Mouse (Mus musculus): Measurements from ENCODE around the gene Ptprg. TPM values are rescaled to one million over a fixed set of nuclear protein-coding genes. Genes with fewer than 3 reads are reported as not detected.
"Not testable (repeated sequence)": the region's sequence is repeated elsewhere in the genome, so short reads cannot be mapped to it uniquely, and the experiment has no call there.

Ptprg gene
- total and polyA plus RNA-seq, 2 experiments from 2014 or later: 28.5 to 88.7 TPM

DNA sequence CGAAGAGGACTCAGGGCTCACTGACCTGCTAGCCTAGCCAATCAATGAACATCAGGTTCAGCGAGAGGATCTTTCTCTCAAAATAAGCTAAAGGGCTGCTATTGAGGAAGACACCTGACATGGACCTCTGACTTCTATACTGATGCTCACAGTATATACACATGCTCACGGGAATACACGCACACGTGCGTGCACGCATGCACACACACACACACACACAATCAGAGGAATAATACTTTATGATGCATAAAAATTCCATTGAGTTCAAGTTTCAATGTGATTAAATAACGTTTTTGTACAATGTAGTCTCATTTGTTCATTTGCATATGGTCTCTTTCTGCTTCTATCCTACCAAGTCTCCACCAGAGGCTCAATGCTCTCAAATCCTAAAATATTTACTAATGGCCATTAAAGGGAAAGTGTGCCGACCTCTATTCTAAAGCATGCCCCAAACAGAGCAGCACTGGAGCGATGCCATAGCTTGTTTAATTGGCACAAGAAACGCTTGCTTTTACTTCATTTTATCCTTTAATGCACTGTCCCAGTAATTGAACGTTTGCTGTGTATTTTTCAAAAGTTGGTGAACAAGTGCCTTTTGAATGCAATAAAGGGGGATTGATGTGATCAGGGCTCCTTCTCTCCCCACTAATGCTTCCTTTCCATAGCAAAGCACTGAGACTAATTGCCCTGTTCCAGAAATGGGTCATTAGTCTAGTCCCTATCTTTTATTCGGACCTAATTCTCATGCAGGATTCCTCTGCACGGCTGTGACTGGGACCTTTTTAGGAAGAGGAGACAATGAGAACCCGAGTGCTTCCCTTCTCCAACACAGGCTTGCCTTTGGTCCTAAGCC lies 407.2 kb downstream of the Ptprg start:
- H3K4me1 ChIP-seq (ENCODE audit: insufficient read depth): peaks cover 5% of the 10 kb centered on the region; the same call in 1 of the 2 replicates
- no peaks in the 10 kb centered on the region for H3K9me3 ChIP-seq (ENCODE audit: low read length)
- H3K4me3 ChIP-seq (ENCODE audit: low read depth, low read length): no peak overlapping the region
- peaks cover 5% of the 10 kb centered on the region for H3K27me3 ChIP-seq (ENCODE audit: insufficient read depth, low read length)
- H3K4me2 ChIP-seq (ENCODE audit: low read depth): no peak overlapping the region
- no peak for TF ChIP-seq CTCF (IDR thresholded peaks at IDR 0.05; ENCODE audit: low read depth)
- ATAC-seq (peak; percentile 45), DNase-seq (peak; percentile 31)
- H3K9ac ChIP-seq: no peak overlapping the region
- H3K36me3 ChIP-seq (ENCODE audit: insufficient read depth): no peaks in the 10 kb centered on the region
- 23% methylated on average over 15 of the region's 15 CpGs for WGBS
- H3K27ac ChIP-seq (ENCODE audit: low read depth, low read length): no peak overlapping the region

DNA sequence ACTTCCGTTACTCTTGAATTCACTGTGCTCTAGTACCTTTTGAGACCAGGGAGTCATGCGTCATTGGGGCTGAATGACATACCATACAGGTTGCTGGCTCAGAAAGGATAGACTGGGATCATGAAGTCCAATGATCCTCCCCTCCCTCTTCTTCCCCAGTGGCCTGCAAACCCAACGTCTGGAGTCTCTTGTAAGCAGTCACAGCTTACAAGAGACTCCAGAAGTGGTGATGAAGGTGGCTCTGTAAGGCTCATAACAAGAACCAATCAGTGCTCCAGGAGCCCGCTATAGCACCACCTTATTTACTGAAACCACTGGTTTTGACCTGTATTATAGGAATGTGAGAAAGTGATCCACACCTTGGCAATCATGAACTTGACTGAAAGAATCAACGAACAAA lies 408.8 kb downstream of the Ptprg start:
- ATAC-seq: no peak
- Histone ChIP-seq H3K4me1 (ENCODE audit: insufficient read depth) (peaks cover 5% of the 10 kb centered on the region; the same call in 1 of the 2 replicates), H3K27me3 (ENCODE audit: insufficient read depth, low read length) (peaks cover 5% of the 10 kb centered on the region), H3K9ac (no peak overlapping the region), H3K4me3 (ENCODE audit: low read depth, low read length) (no peak overlapping the region), H3K27ac (ENCODE audit: low read depth, low read length) (no peak overlapping the region), H3K9me3 (ENCODE audit: low read length) (no peaks in the 10 kb centered on the region), H3K36me3 (ENCODE audit: insufficient read depth) (no peaks in the 10 kb centered on the region), H3K4me2 (ENCODE audit: low read depth) (no peak overlapping the region)
- no peak for DNase-seq
- TF ChIP-seq CTCF (IDR thresholded peaks at IDR 0.05; ENCODE audit: low read depth): no peak
- 92% methylated on average over 5 of the region's 5 CpGs for WGBS

DNA sequence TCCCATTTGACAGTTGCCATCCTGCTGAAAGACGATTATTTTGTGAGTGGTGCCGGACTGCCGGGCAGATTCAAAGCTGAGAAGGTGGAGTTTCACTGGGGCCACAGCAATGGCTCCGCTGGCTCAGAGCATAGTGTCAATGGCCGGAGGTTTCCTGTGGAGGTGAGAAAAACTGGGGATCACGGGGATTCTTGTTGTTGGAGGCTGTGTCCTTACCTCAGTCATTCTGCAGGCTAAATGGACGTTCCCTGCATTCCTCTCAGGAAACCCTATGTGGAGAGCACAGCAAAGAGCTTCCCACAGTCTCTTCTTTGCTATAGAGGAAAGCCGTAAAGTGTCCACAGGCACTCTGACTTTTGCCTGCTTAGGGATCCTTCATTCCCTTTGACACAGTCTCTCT lies 409.2 kb downstream of the Ptprg start:
- no peaks in the 10 kb centered on the region for H3K36me3 ChIP-seq (ENCODE audit: insufficient read depth)
- H3K9ac ChIP-seq: no peak overlapping the region
- no peak overlapping the region for H3K27ac ChIP-seq (ENCODE audit: low read depth, low read length)
- peaks cover 5% of the 10 kb centered on the region; the same call in 1 of the 2 replicates for H3K4me1 ChIP-seq (ENCODE audit: insufficient read depth)
- no peak for DNase-seq
- peaks cover 5% of the 10 kb centered on the region for H3K27me3 ChIP-seq (ENCODE audit: insufficient read depth, low read length)
- H3K9me3 ChIP-seq (ENCODE audit: low read length): no peaks in the 10 kb centered on the region
- H3K4me3 ChIP-seq (ENCODE audit: low read depth, low read length): no peak overlapping the region
- 92% methylated on average over 8 of the region's 8 CpGs for WGBS
- no peak for TF ChIP-seq CTCF (IDR thresholded peaks at IDR 0.05; ENCODE audit: low read depth)
- no peak overlapping the region for H3K4me2 ChIP-seq (ENCODE audit: low read depth)
- no peak for ATAC-seq

DNA sequence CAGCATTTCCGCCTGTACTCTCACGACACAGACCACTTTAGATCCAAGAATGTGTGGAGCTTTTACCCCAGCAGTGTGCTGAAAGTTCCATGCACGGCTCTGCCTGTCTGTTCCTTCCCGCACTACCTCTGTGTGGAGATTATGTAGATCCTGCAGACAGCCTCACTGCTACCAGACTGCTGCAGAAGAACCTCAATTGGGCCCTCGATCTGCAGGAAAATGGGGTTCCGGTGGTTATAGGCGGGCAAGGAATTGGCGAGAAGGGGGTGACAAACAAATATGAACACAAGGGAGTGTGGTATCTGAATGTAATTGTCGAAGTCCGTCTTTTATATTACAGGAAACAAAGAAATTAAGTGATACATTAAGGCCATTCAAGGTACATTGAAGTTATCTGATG lies 410.5 kb downstream of the Ptprg start:
- no peak overlapping the region for H3K4me2 ChIP-seq (ENCODE audit: low read depth)
- 94% methylated on average over 10 of the region's 10 CpGs for WGBS
- H3K4me3 ChIP-seq (ENCODE audit: low read depth, low read length): no peak overlapping the region
- H3K9me3 ChIP-seq (ENCODE audit: low read length): no peaks in the 10 kb centered on the region
- H3K27ac ChIP-seq (ENCODE audit: low read depth, low read length): no peak overlapping the region
- DNase-seq (no peak), ATAC-seq (no peak)
- no peaks in the 10 kb centered on the region for H3K36me3 ChIP-seq (ENCODE audit: insufficient read depth)
- peaks cover 4% of the 10 kb centered on the region for H3K27me3 ChIP-seq (ENCODE audit: insufficient read depth, low read length)
- no peak overlapping the region for H3K9ac ChIP-seq
- peaks cover 5% of the 10 kb centered on the region; the same call in 1 of the 2 replicates for H3K4me1 ChIP-seq (ENCODE audit: insufficient read depth)
- no peak for TF ChIP-seq CTCF (IDR thresholded peaks at IDR 0.05; ENCODE audit: low read depth)

DNA sequence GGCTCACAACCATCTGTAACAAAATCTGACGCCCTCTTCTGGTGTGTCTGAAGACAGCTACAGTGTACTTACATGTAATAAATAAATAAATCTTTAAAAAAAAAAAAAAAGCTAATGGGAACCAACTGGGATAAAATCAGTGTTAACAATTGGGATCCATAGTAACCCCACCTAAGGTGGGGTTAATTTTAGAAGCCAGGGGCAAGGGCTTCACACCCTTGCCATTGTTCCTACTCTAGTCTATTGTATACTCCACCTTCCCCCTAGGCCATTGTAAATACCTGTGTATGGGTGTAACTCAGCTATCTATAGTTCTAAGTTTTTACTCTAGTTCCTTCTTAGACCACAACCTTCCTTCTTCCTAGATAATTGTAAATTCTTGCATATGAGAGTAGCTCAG lies 411.0 kb downstream of the Ptprg start:
- H3K4me1 ChIP-seq (ENCODE audit: insufficient read depth); H3K36me3 ChIP-seq (ENCODE audit: insufficient read depth); H3K9ac ChIP-seq; H3K27me3 ChIP-seq (ENCODE audit: insufficient read depth, low read length); H3K9me3 ChIP-seq (ENCODE audit: low read length); H3K4me3 ChIP-seq (ENCODE audit: low read depth, low read length); ATAC-seq; H3K27ac ChIP-seq (ENCODE audit: low read depth, low read length); H3K4me2 ChIP-seq (ENCODE audit: low read depth); DNase-seq: not testable (repeated sequence)
- 80% methylated on average over 1 of the region's 1 CpGs for WGBS

DNA sequence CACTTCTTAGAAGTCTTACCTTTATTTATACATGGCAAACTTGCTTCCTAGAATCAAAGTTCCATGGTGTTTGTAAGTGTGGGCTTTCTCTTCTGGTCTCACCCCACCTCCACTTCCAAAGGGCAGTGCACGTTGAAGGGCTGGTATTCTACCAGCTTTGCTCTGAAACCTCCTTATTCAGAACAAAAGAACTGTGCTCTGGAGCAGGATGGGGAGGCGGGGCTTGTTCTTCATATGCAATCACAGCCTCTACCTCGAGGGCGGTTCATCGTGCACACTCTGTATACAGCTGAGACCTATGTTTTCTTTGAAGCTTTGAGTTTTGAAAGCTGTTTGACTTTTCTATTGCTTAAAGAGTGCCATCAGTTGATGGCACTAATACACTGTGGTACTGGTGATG lies 412.5 kb downstream of the Ptprg start:
- no peak overlapping the region for H3K4me3 ChIP-seq (ENCODE audit: low read depth, low read length)
- ATAC-seq (no peak), DNase-seq (no peak)
- H3K36me3 ChIP-seq (ENCODE audit: insufficient read depth): no peaks in the 10 kb centered on the region
- H3K9me3 ChIP-seq (ENCODE audit: low read length): no peaks in the 10 kb centered on the region
- no peak overlapping the region for H3K4me2 ChIP-seq (ENCODE audit: low read depth)
- no peak overlapping the region for H3K9ac ChIP-seq
- no peak overlapping the region for H3K27ac ChIP-seq (ENCODE audit: low read depth, low read length)
- H3K4me1 ChIP-seq (ENCODE audit: insufficient read depth): no peaks in the 10 kb centered on the region
- TF ChIP-seq CTCF (IDR thresholded peaks at IDR 0.05; ENCODE audit: low read depth): no peak
- no peaks in the 10 kb centered on the region; the same call in 1 of the 2 replicates for H3K27me3 ChIP-seq (ENCODE audit: insufficient read depth, low read length)
- WGBS: 48% methylated on average over 5 of the region's 5 CpGs

DNA sequence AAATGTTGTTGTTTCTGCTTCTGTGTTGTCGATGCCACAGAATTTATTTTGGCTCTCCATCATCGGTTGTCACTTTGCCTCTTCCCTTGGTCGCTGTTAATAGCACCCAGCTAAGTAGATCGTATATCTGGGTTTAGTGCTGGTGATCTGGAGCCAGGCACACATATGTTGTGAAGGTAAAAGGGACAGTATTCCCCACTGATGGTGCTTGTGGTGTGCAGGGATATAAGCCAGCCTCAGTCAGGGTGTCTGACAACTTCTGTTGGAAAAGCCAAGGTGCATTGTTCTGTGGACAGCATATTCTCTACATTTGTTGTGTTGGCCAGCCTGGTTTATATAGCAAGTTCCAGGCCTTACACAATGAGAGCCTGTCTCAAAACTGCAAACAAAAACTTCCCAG lies 428.4 kb downstream of the Ptprg start:
- no peaks in the 10 kb centered on the region for H3K36me3 ChIP-seq (ENCODE audit: insufficient read depth)
- H3K9ac ChIP-seq: no peak overlapping the region
- no peak overlapping the region for H3K4me2 ChIP-seq (ENCODE audit: low read depth)
- DNase-seq (no peak), ATAC-seq (no peak)
- TF ChIP-seq CTCF (IDR thresholded peaks at IDR 0.05; ENCODE audit: low read depth): no peak
- H3K9me3 ChIP-seq (ENCODE audit: low read length): no peaks in the 10 kb centered on the region
- peaks cover 6% of the 10 kb centered on the region; the same call in 1 of the 2 replicates for H3K4me1 ChIP-seq (ENCODE audit: insufficient read depth)
- WGBS: 60% methylated on average over 4 of the region's 4 CpGs
- no peaks in the 10 kb centered on the region for H3K27me3 ChIP-seq (ENCODE audit: insufficient read depth, low read length)
- no peak overlapping the region for H3K27ac ChIP-seq (ENCODE audit: low read depth, low read length)
- H3K4me3 ChIP-seq (ENCODE audit: low read depth, low read length): no peak overlapping the region
